Mouse (Mus musculus): ENCODE measurements around the gene Wipi1. TPM values are rescaled to one million over a fixed set of nuclear protein-coding genes. Genes with fewer than 3 reads are reported as not detected.

The Wipi1 gene
- polyA plus RNA-seq, 1 experiment from 2014 or later: 9.9 TPM

DNA sequence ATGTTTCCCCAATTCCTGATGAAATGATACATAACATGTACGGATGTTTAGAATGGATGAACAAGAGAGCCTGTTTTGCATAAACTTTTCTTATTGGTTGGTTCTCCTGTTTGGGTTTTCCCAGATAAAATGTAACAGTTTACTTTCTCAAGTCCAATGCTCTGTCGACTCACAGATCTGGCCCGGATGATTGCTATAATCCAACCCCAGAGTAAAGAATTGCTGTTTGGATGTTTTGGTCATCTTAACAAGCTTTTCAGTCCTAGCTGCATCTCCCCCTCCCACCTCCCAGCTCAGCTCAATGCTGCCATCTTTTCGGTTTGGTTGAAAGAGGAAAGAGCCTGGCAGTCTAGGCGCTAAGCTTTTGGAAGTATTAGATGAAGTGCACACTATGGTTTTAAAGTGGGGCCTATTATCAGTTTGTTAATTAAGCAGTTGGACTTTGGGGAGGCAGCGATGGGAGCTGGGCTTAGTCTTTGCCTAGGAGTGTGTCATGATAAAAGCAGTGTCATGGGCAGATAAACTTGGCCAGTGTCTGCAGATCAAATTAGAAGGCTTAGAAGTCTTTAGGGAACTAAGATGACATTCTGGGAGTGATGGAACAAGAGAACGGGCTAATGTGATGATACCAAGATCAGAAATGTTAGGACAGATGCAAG is 1.2 kb upstream of the Wipi1 start:
- H3K4me2 ChIP-seq (ENCODE audit: low read length): no peak overlapping the region
- no peak overlapping the region for H3K9ac ChIP-seq (replicated peaks; ENCODE audit: low read length)
- H3K36me3 ChIP-seq (ENCODE audit: control insufficient read depth, insufficient read depth, low read length): no peaks in the 10 kb centered on the region
- no peak for ATAC-seq (ENCODE audit: low FRiP score, low TSS enrichment)
- peaks cover 3% of the 10 kb centered on the region; the same call in 1 of the 2 replicates for H3K27me3 ChIP-seq (ENCODE audit: control insufficient read depth, insufficient read depth, low read length)
- no peak for DNase-seq
- no peaks in the 10 kb centered on the region for H3K9me3 ChIP-seq (ENCODE audit: control insufficient read depth, low read length)
- no peak overlapping the region for H3K27ac ChIP-seq (replicated peaks; ENCODE audit: low read depth, low read length)
- no peak overlapping the region for H3K4me3 ChIP-seq (replicated peaks; ENCODE audit: low read depth, low read length)
- WGBS: 67% methylated on average over 7 of the region's 7 CpGs
- peaks cover 9% of the 10 kb centered on the region for H3K4me1 ChIP-seq (ENCODE audit: control insufficient read depth, insufficient read depth, low read length)

DNA sequence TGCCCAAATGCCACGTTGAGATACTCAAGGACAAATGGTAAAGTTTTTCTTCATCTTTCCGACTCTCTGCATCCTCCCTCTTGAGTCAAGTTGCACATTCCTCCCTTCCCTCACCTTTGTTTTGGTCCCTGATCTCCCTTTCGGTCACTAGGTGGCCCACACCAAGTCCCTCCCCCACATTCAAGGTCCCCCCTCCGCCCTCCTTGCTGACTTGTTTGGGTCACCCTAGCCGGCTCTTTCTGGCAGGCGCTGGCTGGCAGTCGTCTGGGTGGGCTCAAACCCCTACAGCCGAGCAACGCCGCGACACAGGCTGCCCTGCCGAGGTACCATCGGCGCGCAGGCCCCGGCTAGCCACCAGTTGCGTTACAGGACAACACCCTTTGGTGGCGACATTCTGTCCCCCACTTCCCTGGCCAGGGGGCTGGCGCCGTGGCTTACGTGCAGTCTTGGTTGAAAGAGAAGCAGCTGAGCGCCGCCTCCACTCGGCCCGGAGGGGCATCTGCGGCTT is 918 bp downstream of the Wipi1 start:
- Histone ChIP-seq H3K27ac (replicated peaks; ENCODE audit: low read depth, low read length) (peak overlapping the region; percentile 55), H3K9ac (replicated peaks; ENCODE audit: low read length) (peak overlapping the region; percentile 65), H3K36me3 (ENCODE audit: control insufficient read depth, insufficient read depth, low read length) (no peaks in the 10 kb centered on the region), H3K4me1 (ENCODE audit: control insufficient read depth, insufficient read depth, low read length) (peaks cover 9% of the 10 kb centered on the region), H3K4me3 (replicated peaks; ENCODE audit: low read depth, low read length) (peak overlapping the region; percentile 65), H3K9me3 (ENCODE audit: control insufficient read depth, low read length) (no peaks in the 10 kb centered on the region), H3K4me2 (ENCODE audit: low read length) (peak overlapping the region; percentile 86), H3K27me3 (ENCODE audit: control insufficient read depth, insufficient read depth, low read length) (peaks cover 3% of the 10 kb centered on the region; the same call in 1 of the 2 replicates)
- no peak for DNase-seq
- no peak; the same call in 1 of the 2 replicates for ATAC-seq (ENCODE audit: low FRiP score, low TSS enrichment)
- under 1% methylated on average over 26 of the region's 26 CpGs for WGBS

DNA sequence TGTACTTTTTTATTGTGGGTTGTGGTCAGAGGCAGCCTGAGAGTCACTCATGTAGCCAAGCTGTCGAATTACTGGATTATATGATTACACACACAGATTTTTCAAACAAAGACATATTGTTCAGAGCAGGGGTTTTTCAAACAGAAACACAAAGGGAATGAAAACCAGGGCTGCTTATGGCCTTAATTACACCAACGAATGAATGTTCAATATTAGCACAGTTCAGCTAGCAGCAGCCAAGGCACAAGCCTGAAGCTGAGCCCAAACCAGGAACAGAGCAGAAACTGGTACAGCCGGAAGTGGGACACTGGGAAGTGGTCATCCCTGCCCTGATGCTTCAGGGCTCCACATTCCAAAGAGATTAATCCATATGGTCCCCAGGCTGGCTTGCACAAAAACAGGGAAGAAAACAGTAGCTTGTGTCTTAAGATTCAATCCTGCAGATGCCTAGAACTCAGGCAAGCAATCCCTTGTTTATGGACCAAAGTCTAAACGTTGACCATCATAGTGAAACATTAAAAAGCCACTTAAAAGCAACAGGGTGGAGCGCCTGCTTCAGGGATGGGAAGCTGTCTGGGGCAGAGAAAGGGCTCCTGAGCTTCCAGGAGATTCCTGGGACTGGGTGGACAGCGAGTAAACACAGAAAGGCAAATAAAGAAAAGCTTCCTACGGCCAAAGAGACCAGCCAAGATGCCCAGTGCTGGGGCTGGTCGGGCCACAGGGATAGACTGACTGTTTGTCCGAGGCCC is 1.5 kb downstream of the Wipi1 start:
- DNase-seq: no peak
- peak overlapping the region; percentile 65 for H3K4me3 ChIP-seq (replicated peaks; ENCODE audit: low read depth, low read length)
- H3K4me2 ChIP-seq (ENCODE audit: low read length): peak overlapping the region; percentile 86
- peaks cover 9% of the 10 kb centered on the region for H3K4me1 ChIP-seq (ENCODE audit: control insufficient read depth, insufficient read depth, low read length)
- H3K36me3 ChIP-seq (ENCODE audit: control insufficient read depth, insufficient read depth, low read length): no peaks in the 10 kb centered on the region
- no peak for ATAC-seq (ENCODE audit: low FRiP score, low TSS enrichment)
- peak overlapping the region; percentile 55; the same call in 1 of the 2 replicates for H3K27ac ChIP-seq (replicated peaks; ENCODE audit: low read depth, low read length)
- H3K9ac ChIP-seq (replicated peaks; ENCODE audit: low read length): peak overlapping the region; percentile 65; the same call in 1 of the 2 replicates
- 16% methylated on average over 9 of the region's 9 CpGs for whole genome bisulfite sequencing
- peaks cover 3% of the 10 kb centered on the region; the same call in 1 of the 2 replicates for H3K27me3 ChIP-seq (ENCODE audit: control insufficient read depth, insufficient read depth, low read length)
- H3K9me3 ChIP-seq (ENCODE audit: control insufficient read depth, low read length): no peaks in the 10 kb centered on the region

DNA sequence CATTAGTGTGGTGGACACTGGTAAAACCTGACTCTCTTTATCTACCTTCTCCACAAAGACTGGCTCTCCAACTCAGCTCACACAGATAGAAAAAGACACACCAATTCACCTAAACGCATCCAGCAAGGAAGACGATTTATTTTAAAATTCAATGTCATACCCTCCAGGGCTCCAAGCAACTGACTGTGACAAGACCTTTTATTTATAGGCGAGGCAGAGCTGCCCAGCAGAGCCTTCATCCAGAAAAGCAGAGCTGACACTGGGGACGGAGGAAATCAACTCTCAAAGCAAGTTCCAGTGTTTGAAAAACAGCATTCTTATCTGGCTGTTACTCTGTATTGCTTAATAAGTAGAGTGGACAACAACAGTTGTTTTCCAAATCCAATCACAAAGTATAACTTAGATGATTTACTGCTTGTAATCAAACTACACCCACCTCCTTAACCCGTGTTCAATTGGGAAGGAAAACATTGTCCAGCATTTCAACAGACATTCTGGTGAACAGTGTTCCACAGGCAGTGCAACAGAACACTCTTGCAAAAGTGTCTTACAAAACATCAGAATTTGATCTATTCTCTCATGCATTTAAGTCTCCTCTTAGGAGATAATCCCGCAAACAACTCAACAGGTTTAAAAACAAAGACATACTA is 2.7 kb downstream of the Wipi1 start:
- DNase-seq (no peak), ATAC-seq (ENCODE audit: low FRiP score, low TSS enrichment) (no peak)
- Histone ChIP-seq H3K4me2 (ENCODE audit: low read length) (no peak overlapping the region), H3K27me3 (ENCODE audit: control insufficient read depth, insufficient read depth, low read length) (peaks cover 3% of the 10 kb centered on the region; the same call in 1 of the 2 replicates), H3K27ac (replicated peaks; ENCODE audit: low read depth, low read length) (no peak overlapping the region), H3K4me1 (ENCODE audit: control insufficient read depth, insufficient read depth, low read length) (peaks cover 9% of the 10 kb centered on the region), H3K9ac (replicated peaks; ENCODE audit: low read length) (no peak overlapping the region), H3K9me3 (ENCODE audit: control insufficient read depth, low read length) (no peaks in the 10 kb centered on the region), H3K36me3 (ENCODE audit: control insufficient read depth, insufficient read depth, low read length) (no peaks in the 10 kb centered on the region), H3K4me3 (replicated peaks; ENCODE audit: low read depth, low read length) (no peak overlapping the region)
- 63% methylated on average over 6 of the region's 6 CpGs for WGBS

DNA sequence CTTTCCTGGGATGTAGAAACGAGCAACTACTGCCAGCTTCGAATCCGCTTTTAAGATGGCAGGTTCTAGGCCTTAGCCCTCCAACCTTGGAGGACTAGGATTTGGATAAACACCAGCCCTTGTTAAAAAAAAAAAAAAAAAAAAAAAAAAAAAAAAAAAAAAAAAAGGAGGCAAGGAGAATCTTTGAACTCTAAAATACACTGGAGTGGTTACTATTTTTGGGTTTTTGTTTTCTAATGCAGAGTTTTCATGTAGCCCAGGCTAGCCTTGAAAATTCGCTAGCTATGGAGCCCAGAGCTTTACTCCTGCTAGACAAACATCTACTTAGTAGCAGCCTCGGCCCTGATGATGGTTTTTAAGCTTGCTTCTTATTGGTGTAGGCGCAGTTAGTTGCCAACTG is 4.2 kb downstream of the Wipi1 start:
- no peak for DNase-seq
- Histone ChIP-seq H3K36me3 (ENCODE audit: control insufficient read depth, insufficient read depth, low read length) (no peaks in the 10 kb centered on the region), H3K27me3 (ENCODE audit: control insufficient read depth, insufficient read depth, low read length) (no peaks in the 10 kb centered on the region), H3K4me2 (ENCODE audit: low read length) (no peak overlapping the region), H3K4me3 (replicated peaks; ENCODE audit: low read depth, low read length) (no peak overlapping the region), H3K9me3 (ENCODE audit: control insufficient read depth, low read length) (no peaks in the 10 kb centered on the region), H3K9ac (replicated peaks; ENCODE audit: low read length) (no peak overlapping the region), H3K4me1 (ENCODE audit: control insufficient read depth, insufficient read depth, low read length) (peaks cover 9% of the 10 kb centered on the region), H3K27ac (replicated peaks; ENCODE audit: low read depth, low read length) (no peak overlapping the region)
- no peak for ATAC-seq (ENCODE audit: low FRiP score, low TSS enrichment)
- WGBS: 79% methylated on average over 6 of the region's 6 CpGs

DNA sequence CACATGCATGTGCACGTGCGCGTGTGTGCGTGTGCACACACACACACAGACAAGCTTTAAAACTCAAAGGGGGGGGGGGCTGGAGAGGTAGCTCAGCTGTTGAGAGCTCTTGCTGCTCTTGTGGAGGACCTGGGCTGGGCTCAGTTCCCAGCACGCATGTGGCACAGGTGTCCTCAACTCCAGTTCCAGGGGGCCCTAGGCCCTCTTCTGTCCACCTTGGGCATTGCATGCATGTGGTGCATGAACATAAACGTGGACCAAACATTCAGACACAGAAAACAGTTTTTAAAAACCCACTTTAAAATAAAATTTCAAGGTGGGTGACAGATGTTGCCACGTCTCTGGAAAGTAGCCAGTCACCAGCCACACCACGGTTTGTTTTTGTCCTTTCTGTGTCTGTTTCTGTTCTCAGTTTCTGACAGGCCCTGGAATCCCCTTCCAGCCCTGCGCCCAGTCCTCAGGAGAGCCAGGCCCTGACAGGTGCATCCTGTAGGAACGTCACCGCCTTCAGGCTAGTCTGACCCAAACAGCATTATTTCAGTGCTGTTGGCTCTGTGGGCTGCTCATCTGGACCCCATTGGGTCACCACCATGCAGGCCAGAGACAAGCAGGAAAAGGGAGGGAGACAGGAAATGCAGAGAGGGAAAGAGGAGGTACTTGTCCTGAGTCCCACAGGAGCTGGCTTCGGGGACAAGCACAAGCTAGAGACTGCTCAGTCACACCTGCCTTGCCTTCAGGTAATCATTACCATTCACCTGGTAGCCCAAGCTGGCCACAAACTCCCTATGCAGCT is 12.8 kb downstream of the Wipi1 start:
- H3K27me3 ChIP-seq (ENCODE audit: control insufficient read depth, insufficient read depth, low read length): no peaks in the 10 kb centered on the region
- no peaks in the 10 kb centered on the region for H3K4me1 ChIP-seq (ENCODE audit: control insufficient read depth, insufficient read depth, low read length)
- H3K4me3 ChIP-seq (replicated peaks; ENCODE audit: low read depth, low read length): no peak overlapping the region
- no peaks in the 10 kb centered on the region for H3K9me3 ChIP-seq (ENCODE audit: control insufficient read depth, low read length)
- no peak overlapping the region for H3K27ac ChIP-seq (replicated peaks; ENCODE audit: low read depth, low read length)
- 85% methylated on average over 12 of the region's 12 CpGs for WGBS
- H3K36me3 ChIP-seq (ENCODE audit: control insufficient read depth, insufficient read depth, low read length): no peaks in the 10 kb centered on the region
- DNase-seq (no peak), ATAC-seq (ENCODE audit: low FRiP score, low TSS enrichment) (no peak)
- no peak overlapping the region for H3K9ac ChIP-seq (replicated peaks; ENCODE audit: low read length)
- no peak overlapping the region for H3K4me2 ChIP-seq (ENCODE audit: low read length)

DNA sequence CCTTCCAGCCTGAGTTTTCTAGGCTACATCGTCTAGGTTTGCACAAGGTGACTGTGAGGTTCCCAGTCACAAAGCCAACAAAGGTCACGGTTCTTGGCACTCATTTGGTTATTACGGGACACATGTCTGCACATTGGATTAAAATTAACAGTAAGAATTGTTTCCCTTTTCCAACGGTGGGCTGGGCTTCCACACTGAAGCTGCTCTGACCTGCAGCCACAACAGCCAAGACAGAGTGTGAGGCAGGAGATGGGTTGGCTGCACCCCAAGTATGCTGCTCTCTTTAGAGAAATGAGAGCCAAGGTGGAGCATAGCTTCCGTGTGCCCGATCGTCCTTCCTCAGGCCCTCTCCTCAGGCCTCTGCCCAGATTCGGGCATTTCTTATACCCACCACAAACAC is 17.0 kb downstream of the Wipi1 start:
- no peaks in the 10 kb centered on the region for H3K36me3 ChIP-seq (ENCODE audit: control insufficient read depth, insufficient read depth, low read length)
- DNase-seq: no peak
- no peaks in the 10 kb centered on the region for H3K9me3 ChIP-seq (ENCODE audit: control insufficient read depth, low read length)
- WGBS: 94% methylated on average over 8 of the region's 8 CpGs
- no peak for ATAC-seq (ENCODE audit: low FRiP score, low TSS enrichment)
- no peak overlapping the region for H3K27ac ChIP-seq (replicated peaks; ENCODE audit: low read depth, low read length)
- H3K4me2 ChIP-seq (ENCODE audit: low read length): no peak overlapping the region
- no peaks in the 10 kb centered on the region for H3K4me1 ChIP-seq (ENCODE audit: control insufficient read depth, insufficient read depth, low read length)
- no peak overlapping the region for H3K4me3 ChIP-seq (replicated peaks; ENCODE audit: low read depth, low read length)
- no peak overlapping the region for H3K9ac ChIP-seq (replicated peaks; ENCODE audit: low read length)
- H3K27me3 ChIP-seq (ENCODE audit: control insufficient read depth, insufficient read depth, low read length): no peaks in the 10 kb centered on the region
